Mouse (Mus musculus) left cerebral cortex, postnatal 14 days (tissue): ENCODE measurements at regions not wholly inside any gene's neighbourhood (a gene's known extent, or its start where the extent isn't known, plus 50 kb on each side); places are given as distances from the start of the nearest gene placed in this dataset.

ENCODE experiments used
- DNase-seq, 2 experiments: peaks; one replicate each; pipeline ENCODE4 v3.0.0; 2021 to 2022; ENCODE audit warnings: low spot score in 2 of 2, mixed read lengths in 1 of 2
- intact Hi-C: fragments of 180-260 bp; cut with DNase I; formaldehyde crosslinking; loops from one replicate; pipeline ENCODE4 v1.15.1; 2025

- DNase-seq: no peak
- intact Hi-C loops: no loop called here
Observed at GRCm38 (mm10) chr10:67339371-67339929, 54.3 kb upstream of the Nrbf2 start.

- intact Hi-C loops: no loop called here
- DNase-seq: no peak
Observed at GRCm38 (mm10) chr10:67344722-67345121, 59.6 kb upstream of the Nrbf2 start.

GRCm38 (mm10) chr10:67350956-67351355 lies 65.9 kb upstream of the Nrbf2 start:
- no peak for DNase-seq
- intact Hi-C loops: no loop called here

- intact Hi-C loops: no loop called here
- DNase-seq: peak; percentile 67 to 81
Observed at GRCm38 (mm10) chr10:67360793-67361192, 75.7 kb upstream of the Nrbf2 start.

- no peak for DNase-seq
- intact Hi-C loops: no loop called here
Observed at GRCm38 (mm10) chr10:67361281-67361680, 76.2 kb upstream of the Nrbf2 start.

GRCm38 (mm10) chr10:67364595-67364994 lies 79.5 kb upstream of the Nrbf2 start:
- DNase-seq: no peak
- intact Hi-C loops: no loop called here

GRCm38 (mm10) chr10:67365158-67365557 lies 80.1 kb upstream of the Nrbf2 start:
- DNase-seq: no peak
- intact Hi-C loops: no loop called here

- DNase-seq: no peak
- intact Hi-C loops: no loop called here
Observed at GRCm38 (mm10) chr10:67372569-67373161, 87.6 kb upstream of the Nrbf2 start.

GRCm38 (mm10) chr10:67376638-67377037 lies 91.5 kb upstream of the Nrbf2 start:
- DNase-seq: no peak

GRCm38 (mm10) chr10:67377643-67378223 lies 92.6 kb upstream of the Nrbf2 start:
- intact Hi-C loops: no loop called here
- DNase-seq: no peak

More at GRCm38 (mm10) chr10:67376638-67377037, 91.5 kb upstream of the Nrbf2 start:
- intact Hi-C loops: no loop called here

- intact Hi-C loops: no loop called here
- DNase-seq: no peak
Observed at GRCm38 (mm10) chr10:67380174-67380573, 95.1 kb upstream of the Nrbf2 start.

- no peak for DNase-seq
- intact Hi-C loops: no loop called here
Observed at GRCm38 (mm10) chr10:67383352-67383751, 98.2 kb upstream of the Nrbf2 start.

- intact Hi-C loops: no loop called here
- DNase-seq: no peak
Observed at GRCm38 (mm10) chr10:67383802-67384567, 98.9 kb upstream of the Nrbf2 start.

GRCm38 (mm10) chr10:67384568-67384958 lies 99.5 kb upstream of the Nrbf2 start:
- intact Hi-C loops: no loop called here
- DNase-seq: no peak

GRCm38 (mm10) chr10:67385966-67386365 lies 100.9 kb upstream of the Nrbf2 start:
- intact Hi-C loops: no loop called here
- DNase-seq: no peak

- DNase-seq: no peak
- intact Hi-C loops: no loop called here
Observed at GRCm38 (mm10) chr10:67388755-67389154, 103.7 kb upstream of the Nrbf2 start.

GRCm38 (mm10) chr10:67400434-67400833 lies 115.3 kb upstream of the Nrbf2 start:
- no peak for DNase-seq
- intact Hi-C loops: no loop called here

- intact Hi-C loops: no loop called here
- no peak for DNase-seq
Observed at GRCm38 (mm10) chr10:67401409-67401808, 116.3 kb upstream of the Nrbf2 start.

GRCm38 (mm10) chr10:67417529-67417928 lies 117.7 kb upstream of the Egr2 start:
- intact Hi-C loops: no loop called here
- no peak for DNase-seq

- intact Hi-C loops: no loop called here
- no peak for DNase-seq
Observed at GRCm38 (mm10) chr10:67420761-67421160, 114.5 kb upstream of the Egr2 start.

GRCm38 (mm10) chr10:67425407-67425806 lies 109.9 kb upstream of the Egr2 start:
- no peak for DNase-seq
- intact Hi-C loops: no loop called here
